Comparison of ENCODE assay signal across 20 mouse cellular contexts in genomic region chr16:12951176-12951575, GRCm38 (mm10).
A peak's percentile ranks its signal among the peaks of the same experiment; 100 is the strongest.
DNase-seq lines count a peak whose midpoint lies in the region; ATAC-seq lines count a peak whose summit lies in the region.
"Had no signal": no experiment of that assay in that cellular context is flagged by ENCODE, and none has a peak within 500 bp of the region (broad histone marks: within the 10 kb centered on the region; RNA-seq: fewer than 3 reads in every experiment).

No protein-coding gene starts in this region.

- peak; percentile 65; the same call in 1 of the 2 replicates for ATAC-seq in frontal cortex, adult (ENCODE audit: low TSS enrichment)
- ATAC-seq: activated CD4-positive, CD25-positive, alpha-beta regulatory T cell, adult 4 months; CD4-positive, CD25-positive, alpha-beta regulatory T cell, adult 4 months; Patski had no signal

- no peak for DNase-seq in frontal cortex, postnatal 25 days (ENCODE audit: low spot score in 2 of 2)
- DNase-seq in right cerebral cortex, adult 18-20 months, result peak; percentile 9
- no peak for DNase-seq in right cerebral cortex, postnatal 36 days (ENCODE audit: low spot score in 2 of 2)
- DNase-seq in brain, adult 2 months (ENCODE audit: low read depth, low spot score), result peak; percentile 66
- DNase-seq in cerebellum, postnatal 4 days (ENCODE audit: low spot score in 2 of 2), result no peak
- DNase-seq: adrenal gland, adult 2 months; adrenal gland, adult 8-10 months; adrenal gland, postnatal 10 days; adrenal gland, postnatal 14 days; adrenal gland, postnatal 25 days; adrenal gland, postnatal 36 days; B cell, adult 2 months; cerebellum, adult 11 months; cerebellum, adult 11-12 months; cerebellum, adult 18-20 months; cerebellum, adult 2 months had no signal

Comparison
In these comparisons a context has a peak if more than half of its experiments do, and no peak if none do; other contexts are left out.
1. DNase-seq: peak in right cerebral cortex, adult 18-20 months (single experiment) and brain, adult 2 months (single experiment); none in frontal cortex, postnatal 25 days (0 of 2), right cerebral cortex, postnatal 36 days (0 of 2) and cerebellum, postnatal 4 days (0 of 2).